Mouse (Mus musculus) embryonic stem cell, embryonic (primary cell): ENCODE measurements around the gene Vegfc.

Source experiments
- CTCF ChIA-PET, 4 experiments: fragments of 300-600 bp in 2 of 4; fragments of 350-600 bp in 2 of 4; sonication (Branson Sonifier 250); formaldehyde crosslinking; loops; one replicate each; lab custom pipeline; 2022; ENCODE audit warnings: inconsistent platforms in 2 of 4; lab: Charles Lee
- POLR2A ChIA-PET, 4 experiments: fragments of 300-600 bp in 2 of 4; fragments of 350-600 bp in 2 of 4; sonication (Branson Sonifier 250); formaldehyde crosslinking; loops; one replicate each; lab custom pipeline; 2022; ENCODE audit warnings: antibody characterized with exemption in 4 of 4, inconsistent platforms in 1 of 4; lab: Charles Lee

Gene Vegfc

GRCm38 (mm10) chr8:54122345-54122744 is 44.9 kb downstream of the Vegfc start:
- CTCF ChIA-PET: no interaction called here

DNA sequence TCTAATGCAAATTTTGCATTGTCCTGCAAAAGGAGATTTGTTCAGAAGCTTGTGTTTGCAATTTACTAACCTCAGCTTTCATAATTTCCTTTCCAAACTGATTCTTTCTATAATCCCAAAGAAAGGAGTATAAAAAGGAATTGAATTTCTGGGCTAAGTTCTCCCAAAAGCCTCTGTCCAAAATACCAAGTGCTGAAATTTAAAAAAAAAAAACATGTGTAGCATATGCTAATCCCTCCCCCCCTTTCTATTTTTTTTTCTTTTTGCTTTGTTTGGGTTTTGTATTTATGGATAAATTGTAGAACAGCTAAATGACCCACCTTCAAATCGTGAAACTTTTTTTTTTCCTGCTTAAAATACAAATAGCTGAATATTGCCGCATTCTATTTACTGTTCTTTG is 53.2 kb downstream of the Vegfc start:
- ChIA-PET CTCF (interaction anchor here in 1 of 4 experiments (0.6 kb wide), 1 partner anchor 51 kb away, joined by 3 read pairs; no protein-coding TSS in a partner anchor), POLR2A (no interaction called here)

More at GRCm38 (mm10) chr8:54122345-54122744, 44.9 kb downstream of the Vegfc start:
- POLR2A ChIA-PET: no interaction called here

DNA sequence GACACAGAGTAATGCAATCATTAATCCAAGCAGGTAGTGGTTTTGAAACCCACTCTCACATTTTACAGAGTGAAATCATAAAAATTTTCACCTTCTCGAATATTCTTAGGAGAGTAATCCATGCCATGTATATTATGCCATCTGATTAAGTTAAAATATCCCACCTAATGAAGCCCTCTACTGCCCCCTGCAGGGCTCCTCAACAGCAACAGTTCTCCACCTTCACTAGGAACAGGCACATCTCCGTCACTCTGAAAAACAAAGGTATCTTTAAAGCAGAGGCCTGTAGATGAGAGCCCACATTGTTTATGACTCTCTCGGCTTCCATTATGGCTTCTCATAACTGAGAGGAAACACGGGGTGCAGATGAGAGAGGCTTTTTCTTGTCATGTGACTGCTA is 75.8 kb downstream of the Vegfc start:
- POLR2A ChIA-PET: no interaction called here

DNA sequence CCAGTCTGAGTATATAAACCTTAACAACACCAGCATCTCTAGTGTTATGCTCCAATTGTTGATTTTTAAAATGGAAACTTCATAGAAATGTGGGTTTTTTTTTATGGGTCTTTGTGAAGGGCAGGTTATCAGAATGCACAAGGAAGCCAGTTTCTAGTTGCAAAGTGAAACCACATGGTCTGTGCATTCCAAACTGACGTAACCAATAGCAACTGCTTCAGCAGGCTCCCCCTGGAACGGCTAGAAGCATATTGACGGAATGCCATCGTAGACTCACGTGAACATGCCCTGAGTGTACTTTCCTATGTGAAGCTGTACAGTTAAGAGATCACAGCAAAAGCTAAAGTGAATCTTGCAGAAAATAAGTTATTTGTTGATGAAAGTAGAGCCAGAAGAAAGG is 86.1 kb downstream of the Vegfc start:
- ChIA-PET POLR2A (no interaction called here), CTCF (no interaction called here)

More for the DNA sequence above, 75.8 kb downstream of the Vegfc start:
- CTCF ChIA-PET: interaction anchor here in 1 of 4 experiments (0.5 kb wide), 1 partner anchor 48 kb away, joined by 3 read pairs; no protein-coding TSS in a partner anchor

DNA sequence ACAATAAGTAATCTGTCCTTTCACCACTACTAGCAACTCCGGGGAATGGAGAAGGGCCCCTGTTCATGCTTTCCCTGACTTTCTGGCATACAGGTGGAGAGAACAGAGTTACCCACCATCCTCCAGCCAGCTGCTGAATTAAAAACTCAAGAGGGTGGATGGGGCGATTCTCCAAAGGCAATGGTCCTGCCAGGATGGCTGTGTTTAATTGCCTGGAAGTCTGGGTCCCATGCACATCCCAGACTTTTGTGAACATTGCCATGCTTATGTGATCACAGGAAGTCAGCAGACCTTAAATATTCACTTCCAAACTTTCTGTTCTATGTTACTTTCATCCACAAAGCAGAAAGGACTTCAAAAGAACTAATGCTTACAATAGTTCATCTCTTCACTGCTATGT is 107.9 kb downstream of the Vegfc start:
- CTCF ChIA-PET: no interaction called here
- POLR2A ChIA-PET: no interaction called here

GRCm38 (mm10) chr8:54185927-54186326 is 108.5 kb downstream of the Vegfc start:
- ChIA-PET POLR2A (no interaction called here), CTCF (no interaction called here)

DNA sequence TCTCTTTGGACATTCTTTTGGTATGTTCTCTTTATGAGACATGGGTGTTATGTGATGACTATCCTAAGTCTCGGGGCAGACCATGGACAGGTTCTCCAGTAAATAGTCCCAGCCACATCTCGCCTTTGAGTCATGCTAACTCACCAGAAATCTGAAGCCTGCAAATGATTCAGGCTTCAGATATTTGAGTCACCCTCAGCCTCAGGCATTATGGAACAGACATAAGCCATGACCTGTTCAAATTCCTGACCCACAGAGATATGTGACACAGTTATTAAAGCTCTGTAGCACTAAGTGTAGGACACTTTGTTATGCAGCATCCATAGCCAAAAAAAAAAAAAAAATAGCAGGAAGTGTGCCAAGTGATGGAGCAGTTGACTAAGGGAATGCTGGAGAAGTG is 138.8 kb downstream of the Vegfc start:
- CTCF ChIA-PET: no interaction called here
- POLR2A ChIA-PET: no interaction called here

- CTCF ChIA-PET: no interaction called here
Observed at GRCm38 (mm10) chr8:54228801-54229204, 151.4 kb downstream of the Vegfc start.

GRCm38 (mm10) chr8:54230638-54231037 is 153.2 kb downstream of the Vegfc start:
- ChIA-PET POLR2A (no interaction called here), CTCF (no interaction called here)

More at GRCm38 (mm10) chr8:54228801-54229204, 151.4 kb downstream of the Vegfc start:
- POLR2A ChIA-PET: no interaction called here

DNA sequence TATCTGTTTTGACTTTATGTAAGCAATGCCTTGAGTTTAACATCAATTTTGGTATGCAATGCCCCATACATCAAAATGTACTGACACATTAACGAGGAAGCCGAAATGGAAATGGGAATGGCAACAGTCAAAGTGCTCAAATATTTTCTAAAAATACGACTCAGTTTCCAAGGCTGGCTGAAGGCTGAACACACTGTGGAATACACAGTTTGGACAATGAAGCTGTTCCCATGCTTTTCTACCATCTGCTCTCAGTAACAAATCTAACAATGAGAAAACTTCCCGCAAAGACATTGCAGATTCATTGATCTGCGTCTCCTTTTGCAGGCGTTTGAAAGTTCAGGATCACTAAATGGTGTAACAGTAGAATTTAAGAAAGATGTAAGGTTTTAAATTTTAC is 155.9 kb downstream of the Vegfc start:
- ChIA-PET CTCF (no interaction called here), POLR2A (no interaction called here)
